Mouse (Mus musculus) adrenal gland, postnatal 36 days (tissue): ENCODE results near the gene Gpr88. TPM values are rescaled to one million over a fixed set of nuclear protein-coding genes. Genes with fewer than 3 reads are reported as not detected.
"Not testable (repeated sequence)": the region's sequence is repeated elsewhere in the genome, so short reads cannot be mapped to it uniquely, and the experiment has no call there.

ENCODE experiments used
- DNase-seq, 2 experiments: peaks; one replicate each; pipeline ENCODE4 v3.0.0; 2021; ENCODE audit warnings: mixed read lengths in 1 of 2
- total RNA-seq, 2 experiments: library from RNA; stranded (reverse); gene quantifications; 2 replicates each; pipeline ENCODE4 v1.2.3; 2021

Gpr88 gene
- total RNA-seq, 2 experiments from 2014 or later: 0.26 to 0.63 TPM

GRCm38 (mm10) chr3:116242685-116243084, 10.6 kb downstream of the Gpr88 start:
- no peak for DNase-seq

- no peak for DNase-seq
Measured at GRCm38 (mm10) chr3:116237527-116237926, 15.8 kb downstream of the Gpr88 start.

GRCm38 (mm10) chr3:116236856-116237255, 16.4 kb downstream of the Gpr88 start:
- DNase-seq: no peak

GRCm38 (mm10) chr3:116233515-116233914, 19.8 kb downstream of the Gpr88 start:
- DNase-seq: no peak

GRCm38 (mm10) chr3:116232763-116233162, 20.5 kb downstream of the Gpr88 start:
- no peak for DNase-seq

GRCm38 (mm10) chr3:116229336-116229735, 24.0 kb downstream of the Gpr88 start:
- DNase-seq: no peak

GRCm38 (mm10) chr3:116228360-116229245, 24.7 kb downstream of the Gpr88 start:
- no peak for DNase-seq

- DNase-seq: no peak
Measured at GRCm38 (mm10) chr3:116227383-116227782, 25.9 kb downstream of the Gpr88 start.

- no peak for DNase-seq
Measured at GRCm38 (mm10) chr3:116226915-116227314, 26.4 kb downstream of the Gpr88 start.

- DNase-seq: peak in 1 of 2 experiments; percentile 29
Measured at GRCm38 (mm10) chr3:116222511-116223243, 30.6 kb downstream of the Gpr88 start.

- DNase-seq: peak; percentile 41 to 50
Measured at GRCm38 (mm10) chr3:116221686-116222010, 31.7 kb downstream of the Gpr88 start.

- DNase-seq: no peak
Measured at GRCm38 (mm10) chr3:116220980-116221685, 32.2 kb downstream of the Gpr88 start.

GRCm38 (mm10) chr3:116217398-116217797, 35.9 kb downstream of the Gpr88 start:
- DNase-seq: not testable (repeated sequence)

GRCm38 (mm10) chr3:116216261-116216660, 37.0 kb downstream of the Gpr88 start:
- DNase-seq: no peak

GRCm38 (mm10) chr3:116211639-116212038, 41.7 kb downstream of the Gpr88 start:
- DNase-seq: no peak

- no peak for DNase-seq
Measured at GRCm38 (mm10) chr3:116210720-116211121, 42.6 kb downstream of the Gpr88 start.

GRCm38 (mm10) chr3:116209214-116209613, 44.1 kb downstream of the Gpr88 start:
- DNase-seq: no peak

- peak in 1 of 2 experiments; percentile 20 for DNase-seq
Measured at GRCm38 (mm10) chr3:116206306-116206834, 46.9 kb downstream of the Gpr88 start.

- no peak for DNase-seq
Measured at GRCm38 (mm10) chr3:116205346-116206219, 47.7 kb downstream of the Gpr88 start.

GRCm38 (mm10) chr3:116204643-116205042, 48.7 kb downstream of the Gpr88 start:
- no peak for DNase-seq

- DNase-seq: no peak
Measured at GRCm38 (mm10) chr3:116203942-116204341, 49.4 kb downstream of the Gpr88 start.
